10 mouse cellular contexts compared by ENCODE assay signal in genomic region chr1:135634791-135635190, GRCm38 (mm10). TPM values are rescaled to one million over a fixed set of nuclear protein-coding genes. Genes with fewer than 3 reads are reported as not detected.
DNase-seq lines count a peak whose midpoint lies in the region; ATAC-seq lines count a peak whose summit lies in the region.
"Had no signal": no experiment of that assay in that cellular context is flagged by ENCODE, and none has a peak within 500 bp of the region (broad histone marks: within the 10 kb centered on the region; RNA-seq: fewer than 3 reads in every experiment).

No protein-coding gene starts in this region.

- no peaks in the 10 kb centered on the region for H3K36me3 ChIP-seq in heart, embryonic 11.5 days (ENCODE audit: control insufficient read depth, insufficient read depth, low read length)
- H3K36me3 ChIP-seq: heart, embryonic 15.5 days had no signal

- no peak for ATAC-seq in heart, embryonic 11.5 days (replicated peaks; ENCODE audit: insufficient number of reproducible peaks, low FRiP score, low TSS enrichment)

- H3K4me3 ChIP-seq in heart, embryonic 11.5 days (ENCODE audit: low read depth, low read length) = no peak overlapping the region
- H3K4me3 ChIP-seq: heart, embryonic 15.5 days had no signal

- H3K27ac ChIP-seq in heart, embryonic 11.5 days (ENCODE audit: low read depth, low read length) = no peak overlapping the region
- H3K27ac ChIP-seq: heart, embryonic 15.5 days had no signal

- H3K4me2 ChIP-seq in heart, embryonic 11.5 days = no peak overlapping the region
- H3K4me2 ChIP-seq: heart, embryonic 15.5 days had no signal

- no peak overlapping the region for H3K9ac ChIP-seq in heart, embryonic 11.5 days (ENCODE audit: low read depth, low read length)
- H3K9ac ChIP-seq: heart, embryonic 15.5 days had no signal

- H3K4me1 ChIP-seq in heart, embryonic 11.5 days (ENCODE audit: control insufficient read depth, insufficient read depth, low read length) = peaks cover 44% of the 10 kb centered on the region

- WGBS in heart, embryonic 11.5 days (ENCODE audit: insufficient replicate concordance) = 10% methylated on average over 6 of the region's 6 CpGs

- H3K27me3 ChIP-seq in heart, embryonic 11.5 days (ENCODE audit: control insufficient read depth, insufficient read depth, low read length) = no peaks in the 10 kb centered on the region
- H3K27me3 ChIP-seq: heart, embryonic 15.5 days had no signal

- no peaks in the 10 kb centered on the region for H3K9me3 ChIP-seq in heart, embryonic 11.5 days (replicated peaks; ENCODE audit: control insufficient read depth, low read length)
- H3K9me3 ChIP-seq: heart, embryonic 15.5 days had no signal

- intact Hi-C loops in heart, postnatal 10 days (cut with DNase I) = loop anchor here (5.0 kb wide), 1 partner anchor 33 kb away; no protein-coding TSS in a partner anchor

- DNase-seq in heart, postnatal 10 days = peak; percentile 57 to 72
- DNase-seq in testis, postnatal 10 days (ENCODE audit: low spot score) = peak; percentile 80
- no peak for DNase-seq in testis, postnatal 14 days (ENCODE audit: low spot score)
- peak; percentile 90 for DNase-seq in forelimb bud, embryonic 11.5 days (ENCODE audit: low read depth, low spot score)
- peak; percentile 41 for DNase-seq in retina, embryonic 14.5 days (ENCODE audit: low spot score)
- DNase-seq in layer of hippocampus, adult 8-10 months (ENCODE audit: low spot score in 2 of 2) = no peak
- no peak for DNase-seq in thymus, postnatal 14 days
- DNase-seq: thymus, postnatal 36 days had no signal

RNA-seq across cellular contexts. Expression of gene Nav1, which starts 27.7 kb away (rescaled TPM):
- total RNA-seq in heart, postnatal 10 days (2021) = 10 to 100 TPM; 34.3 to 42.8 TPM
- 25.2 and 30.8 TPM in 2 replicates for polyA plus RNA-seq in heart, embryonic 11.5 days (2014; fragmentation: Nextera tagmentation; extraction: Ambion mirVana)
- total RNA-seq in layer of hippocampus, adult 8-10 months (2022) = 10 to 100 TPM; 55.8 to 63.3 (median 59.9) TPM

Comparison
In these comparisons a context has a peak if more than half of its experiments do, and no peak if none do; other contexts are left out.
1. DNase-seq: peak in heart, postnatal 10 days (2 of 2), testis, postnatal 10 days (single experiment), forelimb bud, embryonic 11.5 days (single experiment) and retina, embryonic 14.5 days (single experiment); none in testis, postnatal 14 days (single experiment), layer of hippocampus, adult 8-10 months (0 of 2) and thymus, postnatal 14 days (single experiment).